Mouse (Mus musculus): Measurements from ENCODE around the gene Ly6g6f. TPM values are rescaled to one million over a fixed set of nuclear protein-coding genes. Genes with fewer than 3 reads are reported as not detected.
A peak's percentile ranks its signal among the peaks of the same experiment; 100 is the strongest.

Gene Ly6g6f
- total and polyA plus RNA-seq, 3 experiments, result not detected

GRCm38 (mm10) chr17:35077786-35078233 lies 7.6 kb downstream of the Ly6g6f start, which contains the start of gene Ly6g6d:
Gene Ly6g6d, minus strand, starts transcription at chr17:35078065.
- DNase-seq, result no peak

DNA sequence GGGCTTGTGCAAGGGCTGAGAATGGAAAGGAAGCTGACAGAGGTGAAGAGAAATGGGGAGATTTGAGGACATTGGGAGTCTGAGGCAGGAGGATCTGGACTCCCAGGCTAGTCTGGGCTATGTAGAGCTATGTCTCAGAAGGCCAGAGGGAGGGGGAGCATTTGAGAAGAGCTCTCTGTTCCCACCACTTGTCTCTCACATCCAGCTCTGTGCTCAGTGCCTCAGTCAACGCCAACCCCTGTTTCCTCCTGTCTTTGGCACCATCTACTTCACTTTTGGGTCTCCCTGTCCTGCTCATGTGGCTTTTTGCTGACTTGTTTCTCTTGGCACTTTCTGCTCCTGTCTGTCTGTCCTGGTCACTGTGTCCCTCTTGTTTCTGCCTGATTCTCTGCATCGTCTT lies 8.1 kb downstream of the Ly6g6f start:
- DNase-seq, result no peak

GRCm38 (mm10) chr17:35076507-35077176 lies 8.8 kb downstream of the Ly6g6f start, which contains the start of gene Ly6g6e:
Gene Ly6g6e, plus strand, starts transcription at chr17:35076902.
- DNase-seq, result no peak

GRCm38 (mm10) chr17:35074097-35074496 lies 11.3 kb downstream of the Ly6g6f start:
- DNase-seq, result no peak

- DNase-seq, result no peak
Observed at GRCm38 (mm10) chr17:35071454-35071853, 14.0 kb downstream of the Ly6g6f start.

GRCm38 (mm10) chr17:35070556-35071229 lies 14.7 kb downstream of the Ly6g6f start:
- DNase-seq, result no peak

GRCm38 (mm10) chr17:35068213-35068914 lies 17.0 kb downstream of the Ly6g6f start:
- DNase-seq, result no peak

- no peak for DNase-seq
Observed at GRCm38 (mm10) chr17:35066084-35066483, 19.3 kb downstream of the Ly6g6f start, which contains the start of gene Mpig6b. Gene Mpig6b, minus strand, starts transcription at chr17:35066184.

DNA sequence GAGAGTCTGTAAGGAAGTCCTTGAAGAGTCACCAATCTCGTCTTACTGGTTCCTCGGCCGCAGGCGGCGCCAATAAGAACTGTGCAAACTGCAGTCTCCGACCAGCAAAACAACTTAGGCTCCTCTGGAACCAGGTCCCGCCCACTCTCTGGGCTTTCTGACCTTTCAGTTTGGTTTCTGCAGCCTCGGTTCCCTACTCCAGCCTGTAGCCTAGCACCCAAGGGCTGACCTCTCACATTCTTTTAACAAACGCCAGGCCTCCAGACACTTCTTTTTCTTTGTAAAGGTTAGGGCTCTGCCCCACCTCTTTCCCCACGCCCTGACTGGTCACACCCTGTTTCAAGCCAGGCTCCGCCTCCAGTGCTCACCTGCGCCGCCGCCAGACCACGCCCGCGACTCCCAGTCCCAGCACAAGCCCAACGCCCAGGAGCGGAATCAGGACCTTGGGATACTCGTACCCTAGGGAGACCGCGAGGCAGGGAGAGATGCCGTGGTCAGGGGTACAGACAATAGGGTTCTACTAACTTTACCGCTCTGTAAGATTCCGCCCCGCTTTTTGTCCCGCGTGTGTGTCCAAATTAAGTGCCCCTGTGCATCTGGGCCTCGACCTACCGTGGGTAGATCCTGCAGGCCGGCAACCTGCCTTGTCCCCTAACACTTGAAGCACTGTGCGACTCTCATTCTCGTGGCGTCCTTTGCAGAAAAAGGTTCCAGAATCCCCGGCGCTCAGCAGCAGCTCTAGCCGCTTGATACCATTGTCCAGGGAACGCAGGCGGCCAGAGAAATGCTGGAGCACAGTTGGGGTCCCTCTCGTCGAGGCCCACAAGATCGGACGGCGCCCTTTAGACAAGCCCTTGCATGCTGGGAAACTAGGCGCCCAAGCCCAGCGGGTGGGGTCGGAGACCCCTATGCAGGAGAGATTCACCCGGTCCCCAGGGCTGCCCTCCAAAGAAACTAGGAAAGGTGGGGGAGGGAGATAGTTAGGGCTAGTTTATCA lies 20.2 kb downstream of the Ly6g6f start, which contains the start of gene Ly6g6c:
Gene Ly6g6c, plus strand, starts transcription at position 438 of the 997 bp plus-strand sequence.
- no peak for DNase-seq

- no peak for DNase-seq
Observed at GRCm38 (mm10) chr17:35064378-35064877, 21.0 kb downstream of the Ly6g6f start.

DNA sequence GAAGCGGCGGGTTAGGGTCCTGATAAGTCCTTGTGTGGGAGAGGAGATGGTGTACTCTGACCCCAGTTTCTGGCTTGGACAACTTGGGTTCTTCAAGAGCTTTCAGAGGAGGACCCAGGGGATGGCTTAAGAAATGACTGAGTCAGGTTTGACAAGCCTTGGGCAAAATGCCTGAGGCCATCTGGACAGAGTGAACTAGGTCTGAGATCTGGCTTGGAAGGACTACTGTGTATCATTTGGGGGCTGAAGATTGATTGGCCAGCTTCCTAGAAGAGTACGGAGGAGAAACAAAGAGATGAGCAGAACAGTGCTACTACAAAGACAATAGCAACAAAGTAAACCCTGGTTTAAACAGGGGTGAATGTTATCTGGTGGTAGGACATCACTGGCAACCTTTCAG lies 21.9 kb downstream of the Ly6g6f start:
- DNase-seq, result no peak

DNA sequence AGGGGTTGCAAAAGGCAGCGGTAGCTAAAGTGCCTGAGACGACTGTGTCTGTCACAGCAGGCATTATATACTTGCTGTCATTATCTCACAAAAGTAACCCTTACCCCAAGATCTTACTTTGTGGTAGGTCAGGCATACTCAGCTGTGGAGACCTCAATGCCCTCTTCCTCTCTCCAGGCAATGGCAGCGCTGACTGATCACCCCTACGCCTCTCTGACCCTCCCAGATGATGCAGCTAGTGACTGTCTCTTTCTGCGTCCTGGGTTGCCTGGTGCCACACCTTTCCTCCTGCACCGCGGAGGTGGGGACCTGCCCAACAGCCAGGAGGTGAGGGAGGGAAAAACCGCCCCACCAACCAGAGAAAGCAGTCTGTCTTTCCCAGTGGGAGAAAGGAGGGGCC lies 24.1 kb downstream of the Ly6g6f start:
- DNase-seq, result no peak

DNA sequence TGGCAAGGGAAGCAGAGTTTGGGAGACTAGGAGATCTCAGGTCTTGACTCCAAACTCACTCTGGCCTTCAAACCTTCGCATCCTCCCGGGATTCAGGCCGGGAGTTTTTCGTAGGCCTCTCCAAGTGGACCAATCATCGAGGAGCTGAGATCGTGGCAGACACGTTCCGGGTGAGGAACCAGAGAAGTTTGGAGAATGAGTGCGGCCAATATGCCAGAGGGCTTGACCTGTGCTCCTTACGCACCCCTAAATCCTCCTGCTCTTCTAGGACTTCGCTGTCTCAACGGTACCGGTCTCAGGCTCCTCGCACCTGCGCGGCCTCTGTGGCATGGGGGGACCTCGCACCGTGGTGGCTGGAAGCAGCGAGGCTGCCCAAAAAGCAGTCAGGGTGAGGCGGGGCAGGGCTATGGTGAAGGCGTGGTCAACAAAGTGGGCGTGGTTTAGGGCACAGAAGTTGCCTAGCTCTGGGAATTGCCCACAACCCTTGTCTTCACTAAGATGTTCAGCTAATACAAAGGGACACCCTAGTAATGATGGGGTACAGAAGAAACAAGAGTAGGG lies 24.6 kb downstream of the Ly6g6f start:
- no peak for DNase-seq

- no peak for DNase-seq
Observed at GRCm38 (mm10) chr17:35060071-35060470, 25.3 kb downstream of the Ly6g6f start.

DNA sequence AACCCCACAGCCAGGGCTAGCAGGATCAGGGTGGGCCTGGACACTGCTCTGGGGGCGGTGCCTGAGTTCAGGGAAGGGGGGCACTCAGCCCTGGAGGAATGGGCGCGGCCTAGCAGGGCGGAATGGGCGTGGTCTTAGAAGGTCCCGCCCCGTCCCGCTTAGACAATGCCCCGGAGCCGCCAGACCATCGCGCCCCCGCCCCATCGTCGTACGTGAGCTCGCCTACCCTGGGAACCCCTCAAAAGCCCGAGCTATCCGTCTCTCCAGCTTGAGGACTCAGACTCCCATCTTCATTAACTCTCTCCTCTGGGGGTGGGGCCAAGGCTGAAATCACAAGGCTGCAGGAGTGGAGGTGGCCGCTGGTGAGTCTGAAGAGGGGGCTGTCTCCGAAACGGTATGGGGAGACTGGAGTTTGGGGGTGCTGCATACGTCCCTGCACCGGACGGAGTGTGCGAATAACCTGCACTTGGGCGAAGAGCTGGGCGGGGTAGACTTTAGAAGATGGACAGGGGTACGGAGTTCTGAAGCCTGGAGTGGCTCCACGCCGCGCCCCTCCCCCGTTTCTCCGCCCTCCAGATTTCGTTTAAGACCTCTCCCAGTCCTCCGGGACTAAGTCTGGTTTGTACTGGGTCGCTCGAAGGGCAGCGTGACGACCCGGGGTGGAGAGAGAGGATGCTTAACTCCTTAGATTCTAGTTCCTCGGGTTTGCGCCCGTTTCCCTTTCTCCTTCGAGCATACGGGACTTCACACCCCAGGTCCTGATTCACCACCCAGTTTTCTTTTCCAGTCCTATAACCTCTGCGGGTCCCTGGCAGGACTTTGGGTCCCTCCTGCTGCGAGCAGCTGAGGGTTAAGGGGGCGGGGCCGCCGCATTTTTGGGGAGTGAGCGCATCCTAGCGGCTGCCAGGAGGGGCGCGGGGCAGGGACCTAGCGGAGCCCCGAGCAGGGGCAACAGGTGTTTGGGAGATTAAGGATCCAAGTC lies 26.2 kb downstream of the Ly6g6f start, which contains the start of gene Ddah2:
Gene Ddah2, plus strand, starts transcription at position 125 of the 982 bp plus-strand sequence.
- DNase-seq, result peak; percentile 88

GRCm38 (mm10) chr17:35058316-35058715 lies 27.1 kb downstream of the Ly6g6f start:
- no peak for DNase-seq

GRCm38 (mm10) chr17:35057090-35057489 lies 28.3 kb downstream of the Ly6g6f start:
- DNase-seq, result no peak

DNA sequence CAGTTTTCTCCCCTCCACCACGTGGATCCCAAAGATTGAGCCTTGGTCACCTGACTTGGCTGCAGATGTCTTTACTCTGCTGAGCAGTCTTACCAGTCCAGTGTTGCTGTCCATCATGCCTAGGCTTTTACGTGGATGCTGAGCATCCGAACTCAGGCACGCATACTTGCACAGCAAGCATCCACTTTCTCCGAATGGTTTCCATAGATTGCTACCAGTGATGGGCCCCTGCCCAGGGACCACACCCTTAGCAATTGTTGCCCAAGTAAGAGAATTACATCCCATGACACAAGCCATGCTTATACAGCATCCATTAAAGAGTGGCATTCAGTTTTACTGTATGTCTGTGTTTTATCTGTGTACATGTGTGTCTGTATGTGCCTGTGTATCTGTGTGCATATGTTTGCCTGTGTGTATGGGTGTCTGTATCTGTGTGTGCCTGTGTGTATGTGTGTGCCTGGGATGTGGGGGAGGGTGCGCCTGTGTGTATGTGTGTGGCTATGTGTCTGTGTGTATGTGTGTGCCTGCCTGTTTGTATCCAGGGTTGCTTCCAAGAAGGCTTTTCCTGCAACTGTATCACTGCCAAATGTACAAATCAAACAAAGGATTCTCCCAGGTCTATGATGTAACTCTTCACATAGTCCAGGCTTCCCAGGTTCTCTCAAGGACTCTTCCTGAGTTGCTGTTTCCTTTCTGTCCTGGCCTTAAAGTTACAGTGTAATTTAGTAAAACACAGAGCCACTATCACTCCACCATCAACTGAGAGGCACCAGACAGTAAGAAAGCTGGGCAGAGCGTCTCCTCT lies 29.5 kb downstream of the Ly6g6f start:
- DNase-seq, result no peak

All from adrenal gland, adult 2 months (tissue).